ENCODE assay signal across 12 mouse cellular contexts in the genomic region with DNA sequence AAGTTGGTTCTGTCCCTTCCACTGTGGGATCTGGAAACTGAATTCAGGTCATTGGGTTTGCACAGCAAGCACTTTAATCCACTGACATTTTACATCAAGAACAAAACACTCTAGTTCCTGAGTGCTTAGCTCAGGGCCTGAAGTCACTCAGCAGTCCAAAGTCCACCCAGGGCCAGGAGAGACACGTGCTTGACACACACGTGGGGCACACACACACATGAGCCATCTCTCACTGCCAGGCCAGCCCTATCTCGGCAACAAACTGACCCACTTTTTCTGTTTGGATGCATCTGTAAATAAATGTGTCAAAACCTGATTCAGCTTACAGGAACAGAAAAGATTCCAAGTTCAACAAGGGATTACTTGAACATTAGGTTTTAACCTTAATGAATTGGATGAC. TPM values are rescaled to one million over a fixed set of nuclear protein-coding genes. Genes with fewer than 3 reads are reported as not detected.
DNase-seq lines count a peak whose midpoint lies in the region; ATAC-seq and TF ChIP-seq lines count a peak whose summit lies in the region.
"Had no signal": no experiment of that assay in that cellular context is flagged by ENCODE, and none has a peak within 500 bp of the region (broad histone marks: within the 10 kb centered on the region; RNA-seq: fewer than 3 reads in every experiment).

No protein-coding gene starts in this region.

- 0 out of 2 replicates have a peak overlapping the region, but pooled peaks have one; percentile 3 for H3K27ac ChIP-seq in heart, embryonic 15.5 days
- H3K27ac ChIP-seq in kidney, adult 2 months (ENCODE audit: insufficient read depth, low read depth, low read length): no peak overlapping the region
- H3K27ac ChIP-seq in hindbrain, embryonic 16.5 days (ENCODE audit: low read depth, low read length): no peak overlapping the region
- H3K27ac ChIP-seq: embryonic facial prominence, embryonic 13.5 days had no signal

- no peak for ATAC-seq in heart, embryonic 15.5 days (replicated peaks; ENCODE audit: insufficient number of reproducible peaks, insufficient read depth, low FRiP score, low read depth)
- ATAC-seq in hindbrain, embryonic 16.5 days: no peak
- ATAC-seq in CD4-positive, CD25-positive, alpha-beta regulatory T cell, adult 4 months: no peak

- H3K27me3 ChIP-seq in heart, embryonic 15.5 days: no peaks in the 10 kb centered on the region
- H3K27me3 ChIP-seq in kidney, adult 2 months (replicated peaks; ENCODE audit: control insufficient read depth, insufficient read depth, low read length): no peaks in the 10 kb centered on the region
- no peaks in the 10 kb centered on the region for H3K27me3 ChIP-seq in hindbrain, embryonic 16.5 days (replicated peaks; ENCODE audit: control insufficient read depth, insufficient read depth, low read length)
- H3K27me3 ChIP-seq: embryonic facial prominence, embryonic 13.5 days had no signal

- no peaks in the 10 kb centered on the region for H3K36me3 ChIP-seq in heart, embryonic 15.5 days
- no peaks in the 10 kb centered on the region for H3K36me3 ChIP-seq in kidney, adult 2 months (ENCODE audit: control insufficient read depth, insufficient read depth, low read length)
- no peaks in the 10 kb centered on the region for H3K36me3 ChIP-seq in hindbrain, embryonic 16.5 days (ENCODE audit: control insufficient read depth, insufficient read depth, low read length)
- H3K36me3 ChIP-seq: embryonic facial prominence, embryonic 13.5 days had no signal

- no peak overlapping the region for H3K4me3 ChIP-seq in heart, embryonic 15.5 days
- H3K4me3 ChIP-seq in kidney, adult 2 months (ENCODE audit: insufficient read depth, low read depth, low read length): no peak overlapping the region
- H3K4me3 ChIP-seq in hindbrain, embryonic 16.5 days (ENCODE audit: low read length): no peak overlapping the region
- H3K4me3 ChIP-seq: embryonic facial prominence, embryonic 13.5 days had no signal

- H3K4me1 ChIP-seq in heart, embryonic 15.5 days (replicated peaks): peaks cover 74% of the 10 kb centered on the region
- H3K4me1 ChIP-seq in kidney, adult 2 months (ENCODE audit: control insufficient read depth, insufficient read depth, low read length): peaks cover 28% of the 10 kb centered on the region
- H3K4me1 ChIP-seq in hindbrain, embryonic 16.5 days (ENCODE audit: control insufficient read depth, insufficient read depth, low read depth, low read length): peaks cover 27% of the 10 kb centered on the region

- no peak for TF ChIP-seq CTCF in kidney, adult 2 months (conservative IDR thresholded peaks at IDR 0.05; ENCODE audit: insufficient read depth, insufficient read length, low read depth, low read length)

- H3K9ac ChIP-seq in heart, embryonic 15.5 days: no peak overlapping the region
- H3K9ac ChIP-seq in hindbrain, embryonic 16.5 days (ENCODE audit: low read depth, low read length): no peak overlapping the region
- H3K9ac ChIP-seq: embryonic facial prominence, embryonic 13.5 days; lung, embryonic 14.5 days had no signal

- no peak for DNase-seq in heart, postnatal 25 days (ENCODE audit: low spot score)
- DNase-seq in brain, adult 2 months (ENCODE audit: low read depth, low spot score): peak; percentile 46
- DNase-seq in kidney, adult 2 months: peak; percentile 95
- DNase-seq in retina, postnatal 1 day: peak; percentile 70
- no peak for DNase-seq in ovary, adult 18-20 months (ENCODE audit: low spot score)
- DNase-seq: layer of hippocampus, adult 9-11 months; lung, embryonic 14.5 days; thymus, postnatal 36 days had no signal

- 36% methylated on average over 3 of the region's 3 CpGs for WGBS in heart, embryonic 15.5 days
- 47% methylated on average over 3 of the region's 3 CpGs for WGBS in kidney, adult 2 months
- 67% methylated on average over 3 of the region's 3 CpGs for WGBS in hindbrain, embryonic 16.5 days

- H3K4me2 ChIP-seq in heart, embryonic 15.5 days: no peak overlapping the region
- H3K4me2 ChIP-seq in hindbrain, embryonic 16.5 days (ENCODE audit: low read length): no peak overlapping the region
- H3K4me2 ChIP-seq: embryonic facial prominence, embryonic 13.5 days; lung, embryonic 14.5 days had no signal

- no peak for TF ChIP-seq POLR2A in kidney, adult 2 months (IDR thresholded peaks at IDR 0.05; ENCODE audit: low read depth, low read length)

- intact Hi-C loops in heart, postnatal 25 days (cut with DNase I): no loop called here

- no peaks in the 10 kb centered on the region for H3K9me3 ChIP-seq in heart, embryonic 15.5 days (replicated peaks)
- H3K9me3 ChIP-seq in hindbrain, embryonic 16.5 days (ENCODE audit: control insufficient read depth, low read length): no peaks in the 10 kb centered on the region
- H3K9me3 ChIP-seq: embryonic facial prominence, embryonic 13.5 days had no signal

RNA-seq across cellular contexts. Expression of a gene that starts 6.2 kb away (rescaled TPM):
- 37.1 and 40.5 TPM in 2 replicates for polyA plus RNA-seq in heart, embryonic 15.5 days (2015; fragmentation: Nextera tagmentation; extraction: Ambion mirVana)
- 10 to 100 TPM; 13.3 to 36.5 TPM for total RNA-seq in heart, postnatal 25 days (2021)
- polyA plus RNA-seq in kidney, adult 2 months (2012; rRNA removed): 4.0 and 4.2 TPM in 2 replicates
- polyA plus RNA-seq in hindbrain, embryonic 16.5 days (2015; fragmentation: Nextera tagmentation; extraction: Ambion mirVana): 44.8 and 46.0 TPM in 2 replicates
- polyA plus RNA-seq in CD4-positive, CD25-positive, alpha-beta regulatory T cell, adult 4 months (2017; shearing (Covaris generic)): 1 to 10 TPM; 1.7 to 3.7 TPM

RNA-seq across cellular contexts. Expression of a gene that starts 45.2 kb away (rescaled TPM):
- 51.7 and 53.8 TPM in 2 replicates for polyA plus RNA-seq in heart, embryonic 15.5 days (2015; fragmentation: Nextera tagmentation; extraction: Ambion mirVana)
- 100 to 1,000 TPM; 114 to 131 TPM for total RNA-seq in heart, postnatal 25 days (2021)
- polyA plus RNA-seq in kidney, adult 2 months (2012; rRNA removed): 72.7 and 88.6 TPM in 2 replicates
- polyA plus RNA-seq in hindbrain, embryonic 16.5 days (2015; fragmentation: Nextera tagmentation; extraction: Ambion mirVana): 66.5 and 75.0 TPM in 2 replicates
- 10 to 100 TPM; 32.7 to 47.4 TPM for polyA plus RNA-seq in CD4-positive, CD25-positive, alpha-beta regulatory T cell, adult 4 months (2017; shearing (Covaris generic))

Comparison
In these comparisons a context has a peak if more than half of its experiments do, and no peak if none do; other contexts are left out.
1. DNase-seq: peak in brain, adult 2 months (single experiment), kidney, adult 2 months (single experiment) and retina, postnatal 1 day (single experiment); none in heart, postnatal 25 days (single experiment) and ovary, adult 18-20 months (single experiment).